ENCODE assay signal across 9 mouse cellular contexts in the genomic region with DNA sequence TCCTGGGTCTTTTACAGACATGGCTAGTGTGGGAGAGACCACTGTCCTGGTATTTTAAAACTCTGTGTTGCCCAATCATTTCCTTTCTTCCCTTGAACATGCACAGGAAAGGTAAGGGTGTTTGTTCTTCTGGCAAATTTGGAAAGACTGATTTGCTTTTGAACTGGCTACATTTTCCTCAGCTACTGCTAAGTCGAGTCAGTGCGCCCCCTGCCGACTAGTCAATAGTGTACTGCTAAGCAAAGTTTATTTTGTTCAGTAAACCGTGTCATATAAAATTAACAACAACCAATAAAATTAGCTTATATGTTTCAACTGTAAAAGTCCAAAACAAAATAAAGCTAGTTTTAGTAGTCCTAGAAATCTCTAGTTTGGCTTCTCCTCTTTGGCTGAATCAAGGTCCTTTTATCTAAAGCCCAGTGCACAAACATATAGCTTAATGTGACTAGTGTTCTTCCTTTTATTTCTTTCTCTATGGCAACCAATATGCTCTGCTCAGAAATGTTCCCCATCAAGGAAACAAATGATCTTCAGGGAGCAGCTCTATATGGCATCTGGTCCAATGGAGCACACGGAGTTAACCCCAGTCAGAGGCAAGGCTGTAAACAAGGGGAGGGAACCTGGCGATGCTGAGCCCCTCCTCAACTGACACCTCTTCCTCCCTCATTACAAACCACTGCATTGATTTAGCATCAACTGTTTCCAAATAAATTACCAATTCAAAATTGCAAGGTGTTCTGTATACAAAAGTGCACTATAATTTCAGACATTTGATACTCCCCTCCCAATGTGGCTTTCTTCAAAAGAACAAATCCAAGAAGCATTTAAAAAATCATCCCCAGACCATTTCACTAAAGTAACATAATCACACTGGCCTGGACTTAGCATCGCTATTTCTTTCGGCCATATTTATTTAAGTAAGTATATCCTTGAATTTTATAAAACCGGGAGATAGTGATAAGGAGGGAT. TPM values are rescaled to one million over a fixed set of nuclear protein-coding genes. Genes with fewer than 3 reads are reported as not detected.
A peak's percentile ranks its signal among the peaks of the same experiment; 100 is the strongest.
DNase-seq lines count a peak whose midpoint lies in the region; ATAC-seq and TF ChIP-seq lines count a peak whose summit lies in the region.
"Had no signal": no experiment of that assay in that cellular context is flagged by ENCODE, and none has a peak within 500 bp of the region (broad histone marks: within the 10 kb centered on the region; RNA-seq: fewer than 3 reads in every experiment).

No protein-coding gene starts in this region.

- dilution Hi-C loops in CH12.LX (cut with MboI; ENCODE audit: extremely low pct_ligation_motif_present, extremely low pct_unique_long_range_greater_than_20kb, low sequenced_read_pairs), result no loop called here

- in situ Hi-C loops in CH12.LX (cut with MboI; ENCODE audit: low pct_ligation_motif_present, low pct_unique_long_range_greater_than_20kb, low sequenced_read_pairs), result no loop called here

- intact Hi-C loops in gastrocnemius, postnatal 14 days (cut with DNase I; ENCODE audit: low total_unique reads), result no loop called here

- no peak for ATAC-seq in midbrain, embryonic 16.5 days
- ATAC-seq in monocyte, adult 5-6 weeks (replicated peaks; ENCODE audit: insufficient number of reproducible peaks, low FRiP score, low TSS enrichment, poor library complexity, severe bottlenecking), result no peak

- DNase-seq in gastrocnemius, postnatal 14 days, result peak; percentile 69
- DNase-seq in gastrocnemius, adult 8-10 months (ENCODE audit: low spot score in 2 of 2), result no peak
- DNase-seq in CH12.LX (ENCODE audit: extremely low read depth), result peak; percentile 3
- DNase-seq in cerebellum, postnatal 36 days, result peak; percentile 74 to 77
- peak; percentile 84 for DNase-seq in heart, postnatal 4 days
- DNase-seq in layer of hippocampus, postnatal 25 days (ENCODE audit: extremely low spot score in 1 of 2, low spot score in 1 of 2), result peak; percentile 73 to 96

- H3K27me3 ChIP-seq in CH12.LX (replicated peaks), result no peaks in the 10 kb centered on the region
- H3K27me3 ChIP-seq in midbrain, embryonic 16.5 days (ENCODE audit: control insufficient read depth, insufficient read depth, low read depth, low read length), result no peaks in the 10 kb centered on the region

- peak in 1 of 2 experiments; percentile 5; a peak in 1 of 4 replicates for TF ChIP-seq CTCF in CH12.LX (conservative IDR thresholded peaks at IDR 0.05 in 1 of 2, IDR thresholded peaks at IDR 0.05 in 1 of 2; ENCODE audit: low read depth in 2 of 2, low read length in 2 of 2)

- no peak overlapping the region for H3K27ac ChIP-seq in CH12.LX (ENCODE audit: insufficient read depth, low read depth)
- H3K27ac ChIP-seq in midbrain, embryonic 16.5 days (ENCODE audit: low read length), result peak overlapping the region; percentile 99
- H3K27ac ChIP-seq: limb, embryonic 12.5 days had no signal

- TF ChIP-seq RAD21 in CH12.LX (IDR thresholded peaks at IDR 0.05; ENCODE audit: low read depth, low read length), result no peak

- H3K9ac ChIP-seq in CH12.LX (ENCODE audit: insufficient read depth, low read depth), result no peak overlapping the region
- peak overlapping the region; percentile 70 for H3K9ac ChIP-seq in midbrain, embryonic 16.5 days (ENCODE audit: low read depth, low read length)
- H3K9ac ChIP-seq: limb, embryonic 12.5 days had no signal

- no peak for TF ChIP-seq EP300 in CH12.LX (IDR thresholded peaks at IDR 0.05; ENCODE audit: low read length)

- peaks cover 46% of the 10 kb centered on the region for H3K9me3 ChIP-seq in CH12.LX (replicated peaks; ENCODE audit: low read length)
- no peaks in the 10 kb centered on the region for H3K9me3 ChIP-seq in midbrain, embryonic 16.5 days (replicated peaks; ENCODE audit: control insufficient read depth, low read length, poor library complexity, severe bottlenecking)
- H3K9me3 ChIP-seq: limb, embryonic 12.5 days had no signal

- WGBS in midbrain, embryonic 16.5 days, result under 1% methylated on average over 9 of the region's 9 CpGs

- H3K79me2 ChIP-seq in CH12.LX (replicated peaks; ENCODE audit: control insufficient read depth, extremely low read depth, insufficient read depth, poor library complexity, severe bottlenecking), result no peaks in the 10 kb centered on the region

- no peaks in the 10 kb centered on the region for H3K36me3 ChIP-seq in CH12.LX (replicated peaks in 1 of 2; ENCODE audit: control insufficient read depth in 1 of 2, insufficient read depth in 1 of 2, low read length in 1 of 2)
- H3K36me3 ChIP-seq in midbrain, embryonic 16.5 days (ENCODE audit: control insufficient read depth, insufficient read depth, low read length), result no peaks in the 10 kb centered on the region
- H3K36me3 ChIP-seq: limb, embryonic 12.5 days had no signal

- no peak for TF ChIP-seq POLR2A in CH12.LX (IDR thresholded peaks at IDR 0.05; ENCODE audit: low read depth, low read length)

- H3K4me1 ChIP-seq in CH12.LX (ENCODE audit: control insufficient read depth in 1 of 2, insufficient read depth in 2 of 2), result no peaks in the 10 kb centered on the region
- peaks cover 23% of the 10 kb centered on the region for H3K4me1 ChIP-seq in midbrain, embryonic 16.5 days (ENCODE audit: control insufficient read depth, insufficient read depth, low read length)

- no peak overlapping the region for H3K4me2 ChIP-seq in CH12.LX (ENCODE audit: insufficient read depth, low read depth, poor library complexity, severe bottlenecking)
- peak overlapping the region; percentile 97 for H3K4me2 ChIP-seq in midbrain, embryonic 16.5 days (ENCODE audit: low read length)
- H3K4me2 ChIP-seq: limb, embryonic 12.5 days had no signal

- H3K4me3 ChIP-seq in CH12.LX (replicated peaks in 1 of 3; ENCODE audit: low read depth in 2 of 3, low read length in 2 of 3, poor library complexity in 1 of 3), result no peak overlapping the region
- H3K4me3 ChIP-seq in midbrain, embryonic 16.5 days (ENCODE audit: low read depth, low read length), result peak overlapping the region; percentile 89
- H3K4me3 ChIP-seq: limb, embryonic 12.5 days had no signal

TF ChIP-seq in CH12.LX, 34 proteins besides CTCF, POLR2A, EP300 and RAD21:
- TF ChIP-seq JUN (IDR thresholded peaks at IDR 0.05; ENCODE audit: insufficient read depth, low read depth, low read length), result no peak
- no peak for TF ChIP-seq MXI1 (IDR thresholded peaks at IDR 0.05; ENCODE audit: low read depth, low read length)
- no peak for TF ChIP-seq ZC3H11A (IDR thresholded peaks at IDR 0.05; ENCODE audit: low read depth, low read length)
- TF ChIP-seq NRF1 (IDR thresholded peaks at IDR 0.05; ENCODE audit: low read depth, low read length), result no peak
- TF ChIP-seq IRF4 (IDR thresholded peaks at IDR 0.05; ENCODE audit: low read depth, low read length), result no peak
- TF ChIP-seq BHLHE40 (IDR thresholded peaks at IDR 0.05; ENCODE audit: low read depth, low read length), result no peak
- no peak for TF ChIP-seq POLR2AphosphoS2 (IDR thresholded peaks at IDR 0.05; ENCODE audit: low read depth, low read length)
- TF ChIP-seq NELFE (IDR thresholded peaks at IDR 0.05; ENCODE audit: low read depth, low read length), result no peak
- no peak for TF ChIP-seq PAX5 (IDR thresholded peaks at IDR 0.05; ENCODE audit: low read length)
- no peak for TF ChIP-seq ETS1 (conservative IDR thresholded peaks at IDR 0.05; ENCODE audit: low read depth, low read length)
- TF ChIP-seq MAZ (IDR thresholded peaks at IDR 0.05; ENCODE audit: low read depth, low read length), result no peak
- no peak for TF ChIP-seq USF2 (conservative IDR thresholded peaks at IDR 0.05; ENCODE audit: low read depth, low read length)
- TF ChIP-seq UBTF (IDR thresholded peaks at IDR 0.05; ENCODE audit: low read depth, low read length), result no peak
- TF ChIP-seq GABPA (IDR thresholded peaks at IDR 0.05; ENCODE audit: insufficient replicate concordance, low read depth, low read length), result no peak
- TF ChIP-seq JUND (conservative IDR thresholded peaks at IDR 0.05; ENCODE audit: low read depth, low read length), result no peak
- no peak for TF ChIP-seq TBP (conservative IDR thresholded peaks at IDR 0.05; ENCODE audit: low read depth, low read length)
- no peak for TF ChIP-seq HCFC1 (IDR thresholded peaks at IDR 0.05; ENCODE audit: low read depth, low read length)
- no peak for TF ChIP-seq SIN3A (IDR thresholded peaks at IDR 0.05; ENCODE audit: low read length)
- no peak for TF ChIP-seq USF1 (IDR thresholded peaks at IDR 0.05; ENCODE audit: low read depth, low read length)
- no peak for TF ChIP-seq ELF1 (IDR thresholded peaks at IDR 0.05; ENCODE audit: low read depth, low read length)

RNA-seq across cellular contexts. Expression of a gene that starts 4.1 kb away (rescaled TPM):
- total RNA-seq in gastrocnemius, postnatal 14 days (2021), result not detected
- under 1 TPM in 1 of 4 experiments, not detected in 3; 0.04 TPM for total RNA-seq in gastrocnemius, adult 8-10 months (2022)
- total RNA-seq in CH12.LX (2012; rRNA removed), result not detected in 2 replicates
- not detected in 2 replicates for total RNA-seq in CH12.LX (2014; rRNA removed)
- polyA plus RNA-seq in CH12.LX (2012; ENCODE audit: insufficient read length, low read depth), result not detected in 2 replicates
- under 1 TPM in 1 of 2 experiments, not detected in 1; 0.02 TPM for total RNA-seq in heart, postnatal 4 days (2021)
- 10 to 100 TPM; 61.7 to 72.6 TPM for total RNA-seq in layer of hippocampus, postnatal 25 days (2021)
- 14.3 and 14.9 TPM in 2 replicates for polyA plus RNA-seq in midbrain, embryonic 16.5 days (2015; fragmentation: Nextera tagmentation; extraction: Ambion mirVana)
- not detected in 3 replicates for total RNA-seq in monocyte, adult 5-6 weeks (2017)

Comparison
In these comparisons a context has a peak if more than half of its experiments do, and no peak if none do; other contexts are left out.
1. DNase-seq: peak in gastrocnemius, postnatal 14 days (single experiment), CH12.LX (single experiment), cerebellum, postnatal 36 days (2 of 2), heart, postnatal 4 days (single experiment) and layer of hippocampus, postnatal 25 days (2 of 2); none in gastrocnemius, adult 8-10 months (0 of 2).
2. RNA of a gene that starts 4.1 kb away (total RNA-seq): 61.7 to 72.6 TPM in layer of hippocampus, postnatal 25 days; 0.02 TPM in heart, postnatal 4 days, not detected in gastrocnemius, postnatal 14 days, 0.04 TPM in gastrocnemius, adult 8-10 months, not detected in CH12.LX and not detected in monocyte, adult 5-6 weeks; every median in the first group is over 10 times any median in the second.